Mouse (Mus musculus) E14TG2a.4 (cell line): ENCODE results near the gene Lrrfip1.

Source experiments
- CTCF ChIP-seq: conservative IDR thresholded peaks from 2 replicates; pipeline ENCODE4 v1.5.1; 2014; ENCODE audit warnings: low read length
- NANOG ChIP-seq: IDR thresholded peaks from 2 replicates; pipeline ENCODE4 v1.6.1; 2014; ENCODE audit warnings: borderline replicate concordance, low read length, mixed read lengths
- POU5F1 ChIP-seq: IDR thresholded peaks from 2 replicates; pipeline ENCODE4 v1.6.1; 2014; ENCODE audit warnings: low read length, borderline replicate concordance

DNA sequence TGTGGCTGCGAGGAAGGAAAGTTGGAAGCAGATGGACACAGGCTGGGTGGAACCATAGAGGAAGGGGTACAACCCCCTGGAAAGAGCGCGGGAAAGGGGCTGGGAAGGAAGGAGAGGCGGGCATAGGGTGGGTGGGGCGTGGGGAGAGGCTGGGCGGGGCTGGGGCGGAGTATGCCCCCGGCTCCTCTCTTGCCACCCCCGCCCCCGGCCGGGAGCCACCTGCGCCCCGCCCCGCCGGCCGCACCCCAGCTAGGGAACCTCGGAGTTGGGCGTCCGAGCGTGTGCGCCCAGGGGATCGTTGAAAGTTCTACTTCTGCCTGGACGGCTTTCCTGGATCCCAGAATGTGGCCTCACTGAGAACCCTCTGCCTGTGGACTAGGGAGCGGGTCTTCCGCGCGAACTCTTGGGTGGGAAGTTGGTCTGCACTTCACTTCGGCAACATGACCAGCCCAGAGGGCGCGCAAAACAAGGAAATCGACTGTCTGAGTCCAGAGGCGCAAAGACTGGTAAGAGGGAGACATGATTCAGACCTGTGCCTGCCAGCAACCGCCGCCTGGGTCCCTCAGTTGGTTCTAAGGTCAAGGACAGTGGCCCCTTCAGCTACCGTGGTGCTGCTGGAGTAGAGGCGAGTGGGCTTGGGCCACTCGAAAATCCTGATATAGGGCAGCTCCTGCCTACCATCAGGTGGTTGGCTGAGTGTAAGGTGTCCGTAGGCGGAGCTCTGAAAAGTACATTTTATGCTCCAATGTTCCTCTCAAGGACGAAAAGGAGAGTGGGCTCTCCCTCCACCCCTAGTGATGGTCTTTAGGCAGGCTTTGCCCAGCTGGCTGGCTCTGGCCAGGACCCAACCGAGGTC is 54.9 kb downstream of the Lrrfip1 start:
- TF ChIP-seq CTCF = no peak
- no peak for TF ChIP-seq NANOG
- TF ChIP-seq POU5F1 = no peak
